Comparison of ENCODE assay signal across 13 mouse cellular contexts in the genomic region with DNA sequence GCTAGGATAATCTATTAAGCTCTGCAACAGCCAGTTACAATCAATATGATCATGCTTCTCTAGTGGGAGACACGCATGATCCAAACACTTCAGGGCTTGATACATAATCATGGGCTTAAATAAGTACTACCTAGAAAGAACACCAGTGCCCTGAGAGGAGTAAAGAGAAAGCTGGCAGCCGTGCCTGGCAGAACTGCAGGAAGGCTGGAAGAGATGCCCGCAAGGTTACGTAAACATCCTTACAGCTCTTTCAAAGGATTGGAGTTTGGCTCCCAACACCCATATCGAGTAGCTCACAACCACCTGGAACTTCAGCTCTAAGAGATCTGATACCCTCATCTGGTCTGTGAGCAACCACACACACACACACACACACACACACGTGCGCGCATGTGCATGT.
DNase-seq lines count a peak whose midpoint lies in the region; ATAC-seq and TF ChIP-seq lines count a peak whose summit lies in the region.
"Had no signal": no experiment of that assay in that cellular context is flagged by ENCODE, and none has a peak within 500 bp of the region (broad histone marks: within the 10 kb centered on the region; RNA-seq: fewer than 3 reads in every experiment).

No protein-coding gene starts in this region.

- no peak for DNase-seq in intestine, embryonic 14.5 days (ENCODE audit: low spot score)
- peak; percentile 36 for DNase-seq in gastrocnemius, postnatal 10 days
- no peak for DNase-seq in layer of hippocampus, postnatal 36 days
- DNase-seq: cerebellum, postnatal 36 days; kidney, postnatal 14 days; liver, postnatal 0 days; spleen, adult 18-20 months; thymus, postnatal 14 days had no signal

- TF ChIP-seq POLR2A in cortical plate, adult 2 months (IDR thresholded peaks at IDR 0.05; ENCODE audit: extremely low read depth, insufficient read depth, low read length), result no peak
- TF ChIP-seq POLR2A in myocyte (IDR thresholded peaks at IDR 0.05; ENCODE audit: insufficient read length, low read depth), result no peak

- no peak overlapping the region for H3K4me3 ChIP-seq in intestine, embryonic 14.5 days (ENCODE audit: low read depth, low read length)
- no peak overlapping the region for H3K4me3 ChIP-seq in intestine, postnatal 0 days (ENCODE audit: low read depth, low read length)
- no peak overlapping the region for H3K4me3 ChIP-seq in cortical plate, adult 2 months (ENCODE audit: insufficient read depth, low read length)
- H3K4me3 ChIP-seq in myocyte, result no peak overlapping the region
- H3K4me3 ChIP-seq: hindbrain, embryonic 15.5 days had no signal

- H3K27ac ChIP-seq in intestine, embryonic 14.5 days (ENCODE audit: low read depth), result peak overlapping the region; percentile 65
- H3K27ac ChIP-seq in intestine, postnatal 0 days (ENCODE audit: low read depth, low read length), result no peak overlapping the region
- H3K27ac ChIP-seq in cortical plate, adult 2 months (ENCODE audit: insufficient read depth, low read length), result peak overlapping the region; percentile 48
- H3K27ac ChIP-seq: hindbrain, embryonic 15.5 days had no signal

- no peaks in the 10 kb centered on the region for H3K36me3 ChIP-seq in intestine, embryonic 14.5 days (ENCODE audit: control insufficient read depth, insufficient read depth, low read length)
- H3K36me3 ChIP-seq in intestine, postnatal 0 days (ENCODE audit: control insufficient read depth, insufficient read depth), result no peaks in the 10 kb centered on the region
- no peaks in the 10 kb centered on the region for H3K36me3 ChIP-seq in myocyte (ENCODE audit: control insufficient read depth, insufficient read depth)
- H3K36me3 ChIP-seq: hindbrain, embryonic 15.5 days had no signal

- WGBS in intestine, embryonic 14.5 days, result 63% methylated on average over 8 of the region's 8 CpGs
- WGBS in intestine, postnatal 0 days, result 49% methylated on average over 8 of the region's 8 CpGs

- no peak overlapping the region for H3ac ChIP-seq in myocyte (ENCODE audit: control insufficient read depth, insufficient read length)

- peak overlapping the region; percentile 18 for H3K4me2 ChIP-seq in intestine, embryonic 14.5 days (ENCODE audit: low read length)
- H3K4me2 ChIP-seq in intestine, postnatal 0 days (replicated peaks; ENCODE audit: low read depth), result no peak overlapping the region
- H3K4me2 ChIP-seq in myocyte (ENCODE audit: low read depth), result peak overlapping the region; percentile 43
- H3K4me2 ChIP-seq: hindbrain, embryonic 15.5 days had no signal

- H3K9me3 ChIP-seq in intestine, embryonic 14.5 days (ENCODE audit: control insufficient read depth, low read length), result no peaks in the 10 kb centered on the region
- no peaks in the 10 kb centered on the region for H3K9me3 ChIP-seq in intestine, postnatal 0 days (ENCODE audit: control insufficient read depth)
- H3K9me3 ChIP-seq: hindbrain, embryonic 15.5 days had no signal

- no peak overlapping the region for H3K9ac ChIP-seq in intestine, embryonic 14.5 days (ENCODE audit: low read length)
- no peak overlapping the region for H3K9ac ChIP-seq in intestine, postnatal 0 days (ENCODE audit: low read depth, low read length)
- H3K9ac ChIP-seq: hindbrain, embryonic 15.5 days; liver, postnatal 0 days had no signal

- ATAC-seq in intestine, embryonic 14.5 days (replicated peaks; ENCODE audit: low FRiP score, low TSS enrichment, low read depth), result no peak
- ATAC-seq in intestine, postnatal 0 days, result no peak; the same call in 1 of the 2 replicates
- ATAC-seq in megakaryocyte, adult 5-6 weeks (ENCODE audit: poor library complexity, severe bottlenecking), result no peak
- ATAC-seq: liver, postnatal 0 days had no signal

- H3K27me3 ChIP-seq in intestine, embryonic 14.5 days (replicated peaks; ENCODE audit: control insufficient read depth, insufficient read depth, low read length), result no peaks in the 10 kb centered on the region
- H3K27me3 ChIP-seq in intestine, postnatal 0 days (replicated peaks; ENCODE audit: control insufficient read depth, insufficient read depth, low read length), result no peaks in the 10 kb centered on the region
- H3K27me3 ChIP-seq in myocyte (ENCODE audit: control insufficient read depth, insufficient read depth, insufficient read length), result no peaks in the 10 kb centered on the region
- H3K27me3 ChIP-seq: hindbrain, embryonic 15.5 days had no signal

- peaks cover 100% of the 10 kb centered on the region for H3K79me2 ChIP-seq in myocyte (ENCODE audit: control insufficient read depth, insufficient read depth)

- H3K4me1 ChIP-seq in intestine, embryonic 14.5 days (replicated peaks; ENCODE audit: control insufficient read depth, insufficient read depth, low read length), result peaks cover 63% of the 10 kb centered on the region
- H3K4me1 ChIP-seq in intestine, postnatal 0 days (replicated peaks; ENCODE audit: control insufficient read depth, insufficient read depth, low read length), result peaks cover 16% of the 10 kb centered on the region; the same call in 1 of the 2 replicates
- H3K4me1 ChIP-seq in cortical plate, adult 2 months (ENCODE audit: control insufficient read depth, insufficient read depth, low read length), result peaks cover 14% of the 10 kb centered on the region

- no peak for TF ChIP-seq CTCF in intestine, postnatal 0 days (IDR thresholded peaks at IDR 0.05; ENCODE audit: low read depth)
- TF ChIP-seq CTCF in cortical plate, adult 2 months (IDR thresholded peaks at IDR 0.05; ENCODE audit: extremely low read depth, insufficient read depth, low read length), result no peak

TF ChIP-seq in myocyte, 11 proteins besides CTCF, POLR2A, EP300 and RAD21:
- TF ChIP-seq MAX (IDR thresholded peaks at IDR 0.05; ENCODE audit: low read depth) (no peak), MYOG (IDR thresholded peaks at IDR 0.05; ENCODE audit: control insufficient read depth in 1 of 3, insufficient read depth in 1 of 3, insufficient read length in 2 of 3, low read depth in 2 of 3) (no peak), TCF3 (IDR thresholded peaks at IDR 0.05; ENCODE audit: insufficient read length, low read depth) (no peak), REST (IDR thresholded peaks at IDR 0.05; ENCODE audit: insufficient read depth, insufficient read length) (no peak), SRF (IDR thresholded peaks at IDR 0.05; ENCODE audit: control insufficient read depth, insufficient read length, low read depth) (no peak), USF1 (IDR thresholded peaks at IDR 0.05; ENCODE audit: low read depth) (no peak), TCF12 (IDR thresholded peaks at IDR 0.05; ENCODE audit: insufficient read depth, poor library complexity, severe bottlenecking) (no peak), E2F4 (IDR thresholded peaks at IDR 0.05; ENCODE audit: insufficient read depth) (no peak), MYOD1 (IDR thresholded peaks at IDR 0.05; ENCODE audit: control insufficient read depth in 1 of 3, insufficient read length in 2 of 3, low read depth in 2 of 3) (no peak), CEBPB (IDR thresholded peaks at IDR 0.05; ENCODE audit: insufficient read depth, poor library complexity, severe bottlenecking) (no peak), POLR2AphosphoS2 (IDR thresholded peaks at IDR 0.05; ENCODE audit: insufficient read length, low read depth) (no peak)
